Mouse (Mus musculus): ENCODE measurements at regions not wholly inside any gene's neighbourhood (a gene's known extent, or its start where the extent isn't known, plus 50 kb on each side); places are given as distances from the start of the nearest gene placed in this dataset.

GRCm38 (mm10) chr13:101553131-101553549 is 214.9 kb downstream of the Pik3r1 start:
- Histone ChIP-seq H3K27me3 (replicated peaks) (no peaks in the 10 kb centered on the region), H3K4me2 (no peak overlapping the region), H3K27ac (replicated peaks) (no peak overlapping the region), H3K9me3 (replicated peaks) (no peaks in the 10 kb centered on the region), H3K36me3 (no peaks in the 10 kb centered on the region), H3K4me3 (replicated peaks) (no peak overlapping the region), H3K9ac (replicated peaks) (no peak overlapping the region), H3K4me1 (no peaks in the 10 kb centered on the region)
- ATAC-seq (ENCODE audit: low FRiP score): no peak
- WGBS: 72% methylated on average over 8 of the region's 8 CpGs

GRCm38 (mm10) chr13:101552451-101552850 is 215.6 kb downstream of the Pik3r1 start:
- H3K4me3 ChIP-seq (replicated peaks): no peak overlapping the region
- H3K27me3 ChIP-seq (replicated peaks): no peaks in the 10 kb centered on the region
- no peak overlapping the region for H3K4me2 ChIP-seq
- H3K36me3 ChIP-seq: no peaks in the 10 kb centered on the region
- H3K9me3 ChIP-seq (replicated peaks): no peaks in the 10 kb centered on the region
- H3K9ac ChIP-seq (replicated peaks): no peak overlapping the region
- WGBS: 92% methylated on average over 2 of the region's 2 CpGs
- no peak for ATAC-seq (ENCODE audit: low FRiP score)
- no peak overlapping the region for H3K27ac ChIP-seq (replicated peaks)
- H3K4me1 ChIP-seq: no peaks in the 10 kb centered on the region

GRCm38 (mm10) chr13:101551068-101551467 is 216.9 kb downstream of the Pik3r1 start:
- no peak for ATAC-seq (ENCODE audit: low FRiP score)
- Histone ChIP-seq H3K36me3 (no peaks in the 10 kb centered on the region), H3K27me3 (replicated peaks) (no peaks in the 10 kb centered on the region), H3K4me1 (no peaks in the 10 kb centered on the region), H3K4me3 (replicated peaks) (no peak overlapping the region), H3K27ac (replicated peaks) (no peak overlapping the region), H3K9me3 (replicated peaks) (no peaks in the 10 kb centered on the region), H3K9ac (replicated peaks) (no peak overlapping the region), H3K4me2 (no peak overlapping the region)
- 91% methylated on average over 6 of the region's 6 CpGs for WGBS

GRCm38 (mm10) chr13:101550526-101550925 is 217.5 kb downstream of the Pik3r1 start:
- Histone ChIP-seq H3K27me3 (replicated peaks) (no peaks in the 10 kb centered on the region), H3K36me3 (no peaks in the 10 kb centered on the region), H3K27ac (replicated peaks) (no peak overlapping the region), H3K4me2 (no peak overlapping the region), H3K4me1 (no peaks in the 10 kb centered on the region), H3K4me3 (replicated peaks) (no peak overlapping the region), H3K9ac (replicated peaks) (no peak overlapping the region), H3K9me3 (replicated peaks) (no peaks in the 10 kb centered on the region)
- ATAC-seq (ENCODE audit: low FRiP score): no peak
- 72% methylated on average over 5 of the region's 5 CpGs for WGBS

- Histone ChIP-seq H3K4me1 (no peaks in the 10 kb centered on the region), H3K9ac (replicated peaks) (no peak overlapping the region), H3K4me3 (replicated peaks) (no peak overlapping the region), H3K36me3 (no peaks in the 10 kb centered on the region), H3K9me3 (replicated peaks) (no peaks in the 10 kb centered on the region), H3K4me2 (no peak overlapping the region), H3K27ac (replicated peaks) (no peak overlapping the region), H3K27me3 (replicated peaks) (no peaks in the 10 kb centered on the region)
- WGBS: 49% methylated on average over 6 of the region's 6 CpGs
- ATAC-seq (ENCODE audit: low FRiP score): no peak
Measured at GRCm38 (mm10) chr13:101547887-101548286, 220.1 kb downstream of the Pik3r1 start.

GRCm38 (mm10) chr13:101547365-101547764 is 220.7 kb downstream of the Pik3r1 start:
- H3K9me3 ChIP-seq (replicated peaks): no peaks in the 10 kb centered on the region
- no peak overlapping the region for H3K4me3 ChIP-seq (replicated peaks)
- WGBS: 92% methylated on average over 2 of the region's 2 CpGs
- ATAC-seq (ENCODE audit: low FRiP score): no peak
- H3K9ac ChIP-seq (replicated peaks): no peak overlapping the region
- H3K4me2 ChIP-seq: no peak overlapping the region
- no peak overlapping the region for H3K27ac ChIP-seq (replicated peaks)
- no peaks in the 10 kb centered on the region for H3K36me3 ChIP-seq
- H3K27me3 ChIP-seq (replicated peaks): no peaks in the 10 kb centered on the region
- no peaks in the 10 kb centered on the region for H3K4me1 ChIP-seq

GRCm38 (mm10) chr13:101545344-101546181 is 222.5 kb downstream of the Pik3r1 start:
- WGBS: 48% methylated on average over 6 of the region's 6 CpGs
- no peak overlapping the region for H3K4me3 ChIP-seq (replicated peaks)
- no peak overlapping the region for H3K27ac ChIP-seq (replicated peaks)
- no peaks in the 10 kb centered on the region for H3K27me3 ChIP-seq (replicated peaks)
- H3K4me1 ChIP-seq: no peaks in the 10 kb centered on the region
- no peak overlapping the region for H3K9ac ChIP-seq (replicated peaks)
- no peaks in the 10 kb centered on the region for H3K36me3 ChIP-seq
- no peaks in the 10 kb centered on the region for H3K9me3 ChIP-seq (replicated peaks)
- no peak overlapping the region for H3K4me2 ChIP-seq
- no peak for ATAC-seq (ENCODE audit: low FRiP score)

GRCm38 (mm10) chr13:101540391-101541191 is 227.4 kb downstream of the Pik3r1 start:
- ATAC-seq (ENCODE audit: low FRiP score): no peak
- no peak overlapping the region for H3K4me3 ChIP-seq (replicated peaks)
- H3K36me3 ChIP-seq: no peaks in the 10 kb centered on the region
- no peak overlapping the region for H3K4me2 ChIP-seq
- H3K9ac ChIP-seq (replicated peaks): no peak overlapping the region
- H3K27me3 ChIP-seq (replicated peaks): no peaks in the 10 kb centered on the region
- no peaks in the 10 kb centered on the region for H3K4me1 ChIP-seq
- no peak overlapping the region for H3K27ac ChIP-seq (replicated peaks)
- 56% methylated on average over 14 of the region's 14 CpGs for WGBS
- no peaks in the 10 kb centered on the region for H3K9me3 ChIP-seq (replicated peaks)

GRCm38 (mm10) chr13:101538110-101538509 is 229.9 kb downstream of the Pik3r1 start:
- Histone ChIP-seq H3K4me1 (peaks cover 11% of the 10 kb centered on the region), H3K9me3 (replicated peaks) (no peaks in the 10 kb centered on the region), H3K9ac (replicated peaks) (no peak overlapping the region), H3K4me3 (replicated peaks) (no peak overlapping the region), H3K4me2 (no peak overlapping the region), H3K27me3 (replicated peaks) (no peaks in the 10 kb centered on the region), H3K27ac (replicated peaks) (no peak overlapping the region), H3K36me3 (no peaks in the 10 kb centered on the region)
- 90% methylated on average over 1 of the region's 1 CpGs for WGBS
- ATAC-seq (ENCODE audit: low FRiP score): no peak

- Histone ChIP-seq H3K36me3 (no peaks in the 10 kb centered on the region), H3K27ac (replicated peaks) (no peak overlapping the region), H3K4me1 (peaks cover 11% of the 10 kb centered on the region), H3K4me3 (replicated peaks) (no peak overlapping the region), H3K4me2 (no peak overlapping the region), H3K27me3 (replicated peaks) (no peaks in the 10 kb centered on the region), H3K9ac (replicated peaks) (no peak overlapping the region), H3K9me3 (replicated peaks) (no peaks in the 10 kb centered on the region)
- ATAC-seq (ENCODE audit: low FRiP score): no peak
- WGBS: 100% methylated on average over 1 of the region's 1 CpGs
Measured at GRCm38 (mm10) chr13:101536019-101536418, 232.0 kb downstream of the Pik3r1 start.

- no peak overlapping the region for H3K4me3 ChIP-seq (replicated peaks)
- no peaks in the 10 kb centered on the region for H3K36me3 ChIP-seq
- H3K4me1 ChIP-seq: peaks cover 11% of the 10 kb centered on the region
- no peak overlapping the region for H3K27ac ChIP-seq (replicated peaks)
- no peaks in the 10 kb centered on the region for H3K27me3 ChIP-seq (replicated peaks)
- no peaks in the 10 kb centered on the region for H3K9me3 ChIP-seq (replicated peaks)
- 81% methylated on average over 3 of the region's 3 CpGs for WGBS
- H3K9ac ChIP-seq (replicated peaks): no peak overlapping the region
- H3K4me2 ChIP-seq: no peak overlapping the region
- no peak for ATAC-seq (ENCODE audit: low FRiP score)
Measured at GRCm38 (mm10) chr13:101535331-101535866, 232.6 kb downstream of the Pik3r1 start.

GRCm38 (mm10) chr13:101534490-101534889 is 233.5 kb downstream of the Pik3r1 start:
- no peaks in the 10 kb centered on the region for H3K9me3 ChIP-seq (replicated peaks)
- no peak overlapping the region for H3K4me2 ChIP-seq
- WGBS: 28% methylated on average over 6 of the region's 6 CpGs
- no peaks in the 10 kb centered on the region for H3K27me3 ChIP-seq (replicated peaks)
- H3K4me3 ChIP-seq (replicated peaks): no peak overlapping the region
- H3K36me3 ChIP-seq: no peaks in the 10 kb centered on the region
- H3K9ac ChIP-seq (replicated peaks): no peak overlapping the region
- ATAC-seq (ENCODE audit: low FRiP score): no peak
- H3K27ac ChIP-seq (replicated peaks): no peak overlapping the region
- H3K4me1 ChIP-seq: peaks cover 11% of the 10 kb centered on the region

All from neural tube, embryonic 15.5 days (tissue).